Mouse (Mus musculus): ENCODE results near the gene Htra1.

Gene Htra1

DNA sequence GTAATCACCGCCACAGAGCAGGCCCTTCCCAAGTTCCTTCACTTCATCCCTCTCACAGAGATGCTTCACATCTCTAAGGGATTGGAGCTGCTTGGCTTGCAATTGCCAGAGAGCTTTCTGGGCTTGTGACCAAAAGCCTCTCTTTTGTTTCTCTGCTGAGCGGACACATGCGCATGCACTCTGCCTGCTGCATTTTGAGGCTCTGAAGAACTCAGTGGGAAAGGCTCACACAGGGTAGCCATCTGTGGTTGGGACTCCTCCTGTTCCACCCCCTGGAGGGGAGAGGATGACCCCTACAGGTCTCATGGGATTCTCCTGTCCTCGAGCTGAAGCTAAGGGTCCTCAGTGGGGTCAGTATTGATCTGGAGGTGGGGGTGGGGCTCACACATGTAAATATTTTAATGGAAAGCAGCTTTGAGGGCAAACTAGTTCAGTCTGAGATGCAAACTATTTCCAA, 30.0 kb downstream of the Htra1 start:
- in situ Hi-C loops (cut with MboI) = no loop called here

GRCm38 (mm10) chr7:130966451-130966850, 30.5 kb downstream of the Htra1 start:
- in situ Hi-C loops (cut with MboI) = no loop called here

GRCm38 (mm10) chr7:130966876-130967275, 31.0 kb downstream of the Htra1 start:
- in situ Hi-C loops (cut with MboI) = no loop called here

- in situ Hi-C loops (cut with MboI) = no loop called here
These were observed 32.0 kb downstream of the Htra1 start for GRCm38 (mm10) chr7:130967901-130968300.

DNA sequence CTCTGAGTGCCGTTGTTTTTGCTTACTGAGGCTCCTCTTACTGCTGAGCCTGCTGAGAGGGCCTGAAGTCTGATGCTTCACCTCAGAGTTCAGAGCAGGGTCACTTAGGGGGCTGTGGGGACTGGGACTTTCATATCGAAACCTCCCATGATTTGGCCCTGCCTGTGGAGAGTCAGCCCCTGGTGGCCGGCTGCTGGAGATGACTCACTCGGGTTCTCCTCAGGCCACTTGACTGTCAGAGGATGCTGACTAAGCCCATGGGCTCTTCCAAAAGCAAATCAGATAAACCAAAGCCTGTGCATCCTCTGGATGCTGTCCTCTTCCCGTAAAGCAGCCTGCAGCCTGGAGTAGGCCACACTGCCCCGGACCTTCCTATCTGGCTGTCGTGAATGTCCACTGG, 32.6 kb downstream of the Htra1 start:
- in situ Hi-C loops (cut with MboI) = no loop called here

DNA sequence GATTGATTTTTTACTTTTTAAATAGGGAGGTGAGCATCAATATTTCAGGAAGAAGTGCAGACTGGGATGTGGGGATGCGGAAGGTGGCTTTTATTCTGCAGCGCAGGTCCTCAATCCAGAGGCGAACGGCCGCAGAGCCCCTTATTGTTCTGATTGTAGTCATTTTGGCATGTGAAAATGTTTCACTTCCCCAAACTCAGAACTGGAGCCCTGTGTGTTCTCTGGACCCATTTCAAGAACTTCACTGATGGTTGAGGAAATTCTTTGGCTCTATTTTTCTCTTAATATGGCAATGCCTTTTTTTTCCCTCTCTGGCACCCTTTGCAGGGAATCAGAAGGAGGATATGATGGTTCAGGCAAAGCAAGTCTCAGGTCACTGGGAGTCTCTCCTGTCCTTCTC, 33.2 kb downstream of the Htra1 start:
- in situ Hi-C loops (cut with MboI) = no loop called here

DNA sequence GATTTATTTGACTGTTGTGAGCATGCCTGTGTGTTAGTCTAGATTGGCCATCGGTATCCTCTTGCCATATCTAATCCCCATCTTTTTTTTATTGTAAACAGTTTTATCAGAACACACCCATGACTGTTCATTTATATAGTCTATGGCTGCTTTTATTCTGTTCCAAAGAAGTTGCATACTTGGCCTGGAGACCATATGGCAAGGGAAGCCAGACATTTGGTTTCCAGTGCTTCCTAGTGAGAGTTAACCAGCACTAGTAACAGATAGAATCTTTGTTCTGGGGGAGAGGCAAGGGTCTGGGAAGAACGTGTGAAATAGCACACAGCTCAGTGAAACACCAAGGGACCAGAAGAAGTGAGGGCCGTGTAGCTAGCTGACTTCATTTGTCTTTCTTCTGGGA, 33.6 kb downstream of the Htra1 start:
- in situ Hi-C loops (cut with MboI) = no loop called here

DNA sequence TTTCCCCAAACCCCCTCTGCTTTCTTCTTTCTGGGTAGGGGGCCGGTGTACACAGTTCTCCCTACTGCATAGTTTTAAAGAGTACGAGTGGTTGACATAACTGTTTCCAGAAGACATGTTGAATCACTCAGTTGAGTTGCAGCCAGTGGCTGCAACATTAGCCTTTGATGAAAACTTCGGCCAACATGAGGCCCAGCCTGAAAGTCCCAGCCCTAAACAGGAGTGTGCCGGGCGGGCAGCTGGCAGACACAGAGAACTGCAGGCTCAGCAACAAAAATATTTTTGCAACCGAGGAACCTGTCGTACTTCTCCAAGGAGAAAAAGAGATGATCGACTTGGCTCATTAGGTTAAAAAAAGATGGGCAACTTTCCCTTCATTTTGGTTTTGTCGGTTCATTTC, 36.9 kb downstream of the Htra1 start:
- in situ Hi-C loops (cut with MboI) = no loop called here

GRCm38 (mm10) chr7:130976305-130976935, 40.5 kb downstream of the Htra1 start:
- in situ Hi-C loops (cut with MboI) = no loop called here

DNA sequence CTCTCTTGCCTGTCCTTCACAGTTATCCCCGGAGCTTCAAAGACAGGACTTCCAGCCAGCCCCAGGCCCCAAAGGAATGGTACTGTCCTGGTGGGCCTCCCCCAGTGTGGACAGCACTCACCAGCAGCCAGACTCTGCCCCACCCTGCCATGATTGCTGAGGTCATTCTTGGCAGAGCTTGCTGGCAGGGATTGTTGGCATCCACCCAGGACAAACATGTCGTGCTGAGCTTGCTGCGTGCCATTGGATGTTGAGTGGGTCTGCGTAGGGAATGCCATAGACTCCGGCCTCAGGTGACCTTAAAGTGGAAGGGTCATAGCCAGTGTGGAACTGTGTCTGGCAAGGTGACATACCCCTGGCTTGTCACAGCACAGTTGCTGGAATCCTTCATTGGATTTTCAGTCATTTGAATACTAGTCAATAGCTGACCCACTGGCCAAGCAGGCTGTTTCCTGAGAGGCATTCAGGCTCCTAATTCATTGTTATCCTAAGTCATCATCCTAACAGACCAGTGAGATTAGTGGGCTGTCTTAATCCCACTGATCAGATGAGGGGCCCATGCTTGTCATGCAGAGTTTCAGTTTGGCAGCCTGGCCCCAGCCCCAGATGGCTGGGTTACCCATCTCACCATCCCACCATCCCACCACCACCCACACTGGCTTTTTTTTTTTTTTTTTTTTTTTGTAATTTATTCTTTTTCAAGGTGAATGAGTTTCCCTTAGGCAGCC, 42.0 kb downstream of the Htra1 start:
- in situ Hi-C loops (cut with MboI) = no loop called here

- in situ Hi-C loops (cut with MboI) = no loop called here
These were observed 42.6 kb downstream of the Htra1 start for GRCm38 (mm10) chr7:130978545-130978944.

DNA sequence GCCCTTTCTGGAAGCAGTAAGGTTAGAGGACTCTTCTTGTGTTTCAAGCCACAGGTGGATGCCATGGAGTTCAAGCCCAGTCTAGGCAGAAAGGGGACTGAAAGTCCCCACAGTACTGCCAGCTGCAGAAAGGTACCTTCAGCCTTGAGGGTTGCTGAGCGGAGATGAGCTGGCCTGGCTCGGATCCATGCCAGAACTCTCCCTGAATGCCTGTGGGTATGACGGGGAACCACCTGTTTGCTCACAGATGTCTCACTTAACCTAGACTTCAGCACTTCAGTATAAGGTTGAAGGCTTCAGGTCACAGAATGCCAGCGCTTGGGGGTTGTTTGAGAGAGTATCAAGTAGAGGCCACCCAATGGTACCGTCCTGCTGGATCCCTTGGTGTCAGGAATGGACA, 44.2 kb downstream of the Htra1 start:
- in situ Hi-C loops (cut with MboI) = no loop called here

- in situ Hi-C loops (cut with MboI) = no loop called here
These were observed 46.5 kb downstream of the Htra1 start for GRCm38 (mm10) chr7:130982371-130982770.

DNA sequence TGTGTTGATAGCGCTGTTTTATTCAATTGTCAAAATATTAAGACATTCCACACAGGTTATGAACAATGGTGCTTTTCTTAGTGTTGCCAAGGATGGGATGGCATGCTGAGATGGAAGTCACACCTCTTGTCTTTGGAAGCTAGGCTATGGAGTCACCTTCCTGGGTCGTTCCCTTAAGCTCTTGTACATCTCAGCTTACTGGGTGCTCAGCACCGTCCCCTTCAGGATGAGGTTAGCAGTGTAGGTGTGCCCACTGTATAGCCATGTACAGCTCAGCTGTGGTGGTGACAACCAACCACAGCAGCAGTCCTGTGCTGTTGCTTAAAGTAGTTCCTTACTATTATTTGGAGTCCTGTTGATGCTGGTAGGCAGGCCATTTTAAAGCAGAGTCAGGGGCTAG, 47.0 kb downstream of the Htra1 start:
- in situ Hi-C loops (cut with MboI) = no loop called here

GRCm38 (mm10) chr7:130984294-130984693, 48.4 kb downstream of the Htra1 start:
- in situ Hi-C loops (cut with MboI) = no loop called here

DNA sequence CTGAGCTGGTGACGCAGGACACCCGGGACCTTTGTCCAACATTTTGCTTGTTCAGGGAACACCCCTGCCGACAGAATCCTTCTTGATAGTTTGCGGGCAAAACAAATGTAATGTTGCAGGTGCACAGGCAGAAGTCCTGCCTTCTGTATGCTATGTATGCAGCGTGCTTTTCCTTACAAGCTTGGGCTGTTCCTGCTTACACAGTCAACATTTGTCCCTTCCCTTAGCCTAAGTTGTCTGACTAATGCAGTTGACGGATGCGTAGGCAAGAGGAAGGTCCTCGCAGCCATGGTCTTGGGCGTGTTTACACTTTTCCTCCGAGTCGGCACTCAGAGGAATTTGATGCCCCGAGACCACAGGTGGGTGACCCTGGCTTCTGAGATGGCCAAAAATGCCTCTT, 49.3 kb downstream of the Htra1 start:
- in situ Hi-C loops (cut with MboI) = no loop called here

DNA sequence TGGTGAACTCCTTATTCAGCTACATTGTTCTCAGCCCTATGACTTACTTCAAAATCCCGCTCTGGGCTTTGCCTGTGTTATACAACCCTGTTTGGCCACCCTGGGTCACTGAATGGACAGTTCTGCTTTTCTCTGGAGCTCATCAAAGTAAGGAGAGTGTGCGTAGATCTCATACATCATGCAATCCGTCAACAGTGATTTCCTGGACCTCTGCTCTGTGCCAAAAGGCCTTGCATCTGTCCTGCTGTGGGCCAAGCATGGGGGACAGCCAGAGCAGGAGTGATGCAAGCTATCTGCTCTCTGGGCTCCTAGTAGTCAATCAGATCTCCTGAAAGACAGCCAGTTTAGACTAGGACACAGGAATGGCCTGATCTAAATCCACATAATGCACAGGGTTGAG, 49.8 kb downstream of the Htra1 start:
- in situ Hi-C loops (cut with MboI) = no loop called here

GRCm38 (mm10) chr7:130988146-130988545, 52.2 kb downstream of the Htra1 start:
- in situ Hi-C loops (cut with MboI) = no loop called here

DNA sequence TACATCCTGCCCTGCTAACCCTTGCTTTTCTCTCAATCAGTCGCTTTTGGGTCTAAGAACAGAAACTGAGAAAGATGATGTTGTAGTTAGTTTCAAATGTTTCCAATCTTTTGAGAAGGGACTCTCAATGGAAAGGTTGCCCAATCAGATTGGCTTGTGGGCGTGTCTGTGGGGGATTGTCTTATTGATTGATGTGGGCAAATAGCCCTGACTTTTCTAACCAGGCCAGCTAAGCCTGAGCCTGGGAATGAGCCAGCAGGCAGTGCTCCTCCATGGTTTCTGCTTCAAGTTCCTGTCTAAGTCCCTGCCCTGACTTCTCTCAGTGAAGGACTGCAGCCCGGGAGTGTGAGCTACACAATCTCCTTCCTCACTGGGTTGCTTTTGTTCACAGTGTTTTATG, 53.5 kb downstream of the Htra1 start:
- in situ Hi-C loops (cut with MboI) = no loop called here

- in situ Hi-C loops (cut with MboI) = no loop called here
These were observed 55.4 kb downstream of the Htra1 start for GRCm38 (mm10) chr7:130991174-130991789.

DNA sequence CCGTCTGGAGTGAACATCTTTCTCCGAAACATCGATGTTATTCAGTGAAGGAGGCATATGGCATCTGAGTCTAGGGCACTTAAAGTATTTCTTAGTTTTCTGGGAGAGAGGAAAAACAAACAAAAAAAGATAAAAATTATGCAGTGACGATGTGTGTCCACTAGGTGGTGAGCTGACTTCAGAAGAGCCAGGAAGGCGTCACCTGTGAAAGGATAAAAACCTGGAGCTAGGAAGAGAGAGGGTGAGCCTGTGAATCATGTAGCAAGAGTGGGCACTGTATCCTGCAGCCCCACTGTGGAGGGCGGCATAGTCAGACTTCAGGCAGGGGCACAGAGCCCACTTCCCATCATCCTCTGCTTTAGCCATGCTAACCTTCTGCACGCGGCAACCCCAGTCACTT, 58.0 kb downstream of the Htra1 start:
- in situ Hi-C loops (cut with MboI) = no loop called here

- in situ Hi-C loops (cut with MboI) = no loop called here
These were observed 66.2 kb downstream of the Htra1 start for GRCm38 (mm10) chr7:131001976-131002726.

GRCm38 (mm10) chr7:131004071-131004470, 68.2 kb downstream of the Htra1 start:
- in situ Hi-C loops (cut with MboI) = no loop called here
